Mouse (Mus musculus) thymus, postnatal 4 days (tissue): ENCODE data around the gene Ptgfr.

Experiments
- DNase-seq: peaks from one replicate; pipeline ENCODE4 v3.0.0; 2021

Ptgfr gene

DNA sequence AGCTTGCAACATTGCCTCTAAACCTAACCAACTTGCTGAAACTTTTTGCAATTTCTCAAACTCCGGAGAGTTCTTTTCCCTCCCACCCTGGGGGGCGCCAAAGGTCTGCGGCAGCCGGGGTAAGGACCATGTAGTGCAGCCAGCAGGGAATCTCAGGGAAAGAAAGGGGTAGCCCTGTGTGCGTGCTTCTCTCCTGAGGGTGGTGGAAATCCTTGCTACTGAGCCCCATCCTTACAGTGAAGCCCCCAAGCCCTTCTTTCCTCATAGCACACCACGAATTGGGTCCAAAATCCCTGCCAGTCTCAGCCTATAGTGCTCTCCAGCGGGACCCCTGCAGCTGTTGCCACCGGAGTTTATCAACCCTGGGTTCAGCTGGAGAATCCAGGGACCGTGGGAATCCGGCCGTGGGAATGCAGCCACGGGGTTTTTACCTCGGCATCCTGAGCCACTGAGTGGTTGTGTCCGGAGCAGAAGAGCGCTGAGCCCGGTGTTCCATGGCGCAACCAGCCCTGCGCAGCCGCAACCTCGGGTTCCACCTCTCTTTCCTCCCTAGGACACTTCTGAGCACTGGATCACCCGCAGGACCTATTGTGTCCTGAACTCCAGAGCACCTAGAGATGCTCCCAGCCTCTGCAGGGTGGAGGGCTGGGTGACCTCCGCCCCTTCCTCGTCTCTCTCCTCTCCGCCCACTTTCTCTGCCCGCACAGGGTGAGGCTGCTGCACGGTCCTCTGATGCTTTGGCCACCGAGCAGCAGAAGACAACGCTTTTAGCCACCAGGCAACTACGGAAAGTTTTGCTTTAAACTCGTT is at the start of gene Ptgfr:
Gene Ptgfr (minus strand): TSS at position 760 of the 810 bp plus-strand sequence.
- no peak for DNase-seq

DNA sequence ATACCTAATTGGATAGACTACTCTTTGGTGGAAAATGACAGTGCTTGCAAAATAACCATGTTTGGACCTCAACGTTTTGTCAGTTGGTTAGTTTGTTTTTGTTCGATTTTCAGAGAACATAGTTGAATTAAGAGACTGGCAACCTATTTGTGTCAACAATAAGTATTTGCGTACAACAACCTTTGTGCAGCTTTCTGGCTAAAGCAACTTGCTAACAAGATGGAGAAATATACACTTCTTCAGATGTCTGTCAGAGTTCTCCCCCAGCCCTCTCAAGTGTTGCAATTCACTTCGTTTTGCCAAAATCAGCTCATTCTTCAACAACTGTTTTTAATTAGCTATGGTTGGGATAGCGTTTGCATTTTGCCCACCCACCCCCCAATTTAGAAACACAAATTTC is 46.5 kb upstream of the Ptgfr start:
- no peak for DNase-seq

DNA sequence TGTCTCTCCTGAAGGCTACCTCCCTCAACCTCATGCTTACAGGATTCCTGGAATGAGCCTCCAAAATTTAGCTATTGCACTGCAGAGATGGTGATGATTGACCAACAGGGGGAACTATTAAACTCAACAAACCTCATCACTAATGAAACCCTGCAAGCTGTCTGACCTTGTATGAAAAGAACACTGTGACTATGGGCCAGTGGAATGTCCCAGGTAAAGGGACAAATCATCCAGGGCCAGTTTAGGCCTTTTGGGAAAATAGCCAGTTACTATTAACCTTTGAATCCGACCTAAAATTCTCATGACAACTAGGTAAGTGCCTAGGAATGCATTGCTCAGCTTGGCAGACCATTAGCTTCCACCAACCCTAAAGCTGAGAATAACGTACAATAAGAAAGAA is 42.6 kb upstream of the Ptgfr start:
- no peak for DNase-seq

DNA sequence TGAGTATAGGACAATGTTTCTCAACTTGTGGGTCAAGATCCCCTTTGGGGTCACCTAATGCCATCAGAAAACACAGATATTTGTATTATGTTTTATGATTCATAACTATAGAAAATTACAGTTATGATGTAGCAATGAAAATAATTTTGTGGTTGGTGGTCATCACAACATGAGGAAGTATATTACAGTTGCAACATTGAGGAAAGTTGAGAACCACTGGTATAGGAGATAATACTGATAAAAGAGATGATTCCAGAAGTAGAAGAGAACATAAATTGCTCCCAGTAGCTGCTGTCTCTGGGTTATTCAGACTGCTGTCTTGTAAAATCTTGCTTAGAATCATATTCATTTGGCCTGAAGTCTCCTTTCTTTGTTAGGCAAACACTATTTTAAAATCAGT is 31.5 kb upstream of the Ptgfr start:
- no peak for DNase-seq

DNA sequence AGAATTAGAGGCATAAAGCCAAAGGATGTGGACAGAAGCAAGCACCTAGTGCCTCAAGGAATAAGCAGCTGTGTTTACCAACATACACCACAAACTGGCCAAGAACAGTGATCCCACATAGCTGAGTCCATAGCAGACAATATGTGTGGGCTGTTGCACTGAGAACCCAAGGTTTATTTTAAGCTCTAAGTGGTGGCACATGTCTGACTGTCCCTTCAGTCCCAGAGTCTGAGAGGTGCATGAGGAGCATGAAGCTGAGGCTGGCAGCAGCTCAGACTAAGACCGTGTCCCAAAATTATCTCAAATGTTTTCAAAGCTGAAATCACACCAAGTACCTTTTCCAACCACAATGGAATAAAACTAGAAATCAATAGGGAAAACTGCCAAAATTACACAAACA is 13.9 kb upstream of the Ptgfr start:
- DNase-seq = no peak

DNA sequence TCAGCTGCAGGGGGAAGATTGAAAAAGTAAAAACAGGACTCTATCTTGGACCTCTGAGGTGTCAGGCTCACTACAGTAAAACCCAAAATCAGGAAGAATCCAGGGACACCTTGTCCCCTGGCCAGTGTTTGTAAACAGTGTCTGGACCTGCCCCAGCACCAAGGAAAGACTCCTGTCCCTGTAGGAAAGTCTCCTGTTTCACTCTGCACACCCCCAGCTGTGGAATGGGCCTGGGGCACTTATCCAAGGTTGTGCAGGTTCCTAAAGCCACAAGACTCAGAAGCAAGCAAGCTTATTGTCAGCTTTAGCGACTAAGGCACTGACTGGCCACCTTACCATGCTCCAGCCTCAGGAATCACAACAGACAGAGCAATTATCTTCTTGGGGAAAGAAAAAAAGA is 13.2 kb upstream of the Ptgfr start:
- DNase-seq = no peak

DNA sequence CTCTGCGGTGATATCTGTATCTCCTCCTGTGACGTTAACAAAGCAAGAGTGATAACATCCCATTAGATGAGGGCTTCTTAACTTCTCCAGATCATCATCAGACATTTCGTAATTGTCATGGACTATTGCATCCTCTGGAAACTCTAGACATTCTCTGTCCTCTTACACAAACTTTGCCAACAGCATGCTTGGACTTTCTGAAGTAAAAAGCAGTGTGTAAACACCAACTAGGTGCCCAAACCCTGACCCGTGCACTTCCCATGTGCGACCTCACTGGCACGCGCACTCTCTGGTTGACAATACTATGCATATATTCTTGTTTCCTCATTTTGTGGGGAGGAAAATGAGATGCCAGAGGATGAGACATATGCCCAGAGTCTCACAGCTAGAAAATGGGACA is 8.9 kb upstream of the Ptgfr start:
- DNase-seq = no peak

DNA sequence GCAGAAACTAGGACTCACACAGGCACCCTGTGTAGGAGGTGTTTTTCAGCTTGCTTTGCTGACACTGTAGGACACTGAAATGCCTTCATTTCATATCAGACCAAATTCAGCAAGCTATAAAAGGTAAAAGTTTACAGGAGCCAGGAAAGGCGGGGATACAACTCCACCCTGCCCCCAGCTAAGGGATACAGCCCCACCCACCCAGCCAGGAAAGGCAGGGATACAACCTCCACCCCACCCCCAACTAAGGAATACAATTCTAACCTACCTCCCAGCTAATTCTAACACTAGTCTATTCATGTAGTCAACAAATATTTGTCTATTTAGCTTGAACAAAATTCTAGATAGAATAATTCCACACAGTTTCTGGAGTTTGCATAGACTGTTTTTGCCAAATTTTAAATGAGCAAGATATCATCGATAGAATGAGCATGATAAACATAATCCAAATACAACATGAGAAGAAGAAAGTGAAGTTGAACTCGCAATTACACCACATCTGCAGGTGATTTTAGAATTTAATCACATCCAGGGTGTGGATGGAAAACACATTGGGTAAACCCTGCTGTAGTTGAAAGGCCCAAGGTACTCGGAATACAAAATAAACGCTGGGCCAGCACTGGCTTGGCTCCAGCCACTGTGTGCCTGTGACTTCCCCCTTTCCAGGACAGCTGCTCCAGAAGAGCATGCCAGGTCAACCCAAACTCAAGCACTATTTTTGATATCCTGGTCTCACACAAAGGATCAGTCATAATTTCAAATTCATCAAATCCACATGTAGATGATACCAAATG is 7.1 kb upstream of the Ptgfr start:
- no peak for DNase-seq

DNA sequence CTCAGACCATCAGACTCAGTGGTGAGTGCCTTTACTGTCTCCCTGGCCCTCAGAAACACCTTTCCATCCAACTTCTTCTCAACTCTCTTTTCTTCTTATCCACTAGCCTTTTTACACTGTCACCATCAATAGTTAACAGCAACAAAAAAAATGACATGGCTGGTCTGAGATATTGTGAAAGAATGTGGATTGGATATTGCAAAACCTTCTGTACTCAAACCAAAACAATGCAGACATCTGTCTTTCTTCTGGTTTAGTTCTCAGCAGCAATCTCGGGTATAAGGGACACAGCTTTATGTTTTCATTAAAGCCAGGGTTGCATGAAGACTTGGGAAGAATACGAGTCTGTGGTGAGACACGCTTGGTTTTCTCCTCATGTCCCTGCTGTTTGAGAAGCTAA is 3.3 kb upstream of the Ptgfr start:
- no peak for DNase-seq

DNA sequence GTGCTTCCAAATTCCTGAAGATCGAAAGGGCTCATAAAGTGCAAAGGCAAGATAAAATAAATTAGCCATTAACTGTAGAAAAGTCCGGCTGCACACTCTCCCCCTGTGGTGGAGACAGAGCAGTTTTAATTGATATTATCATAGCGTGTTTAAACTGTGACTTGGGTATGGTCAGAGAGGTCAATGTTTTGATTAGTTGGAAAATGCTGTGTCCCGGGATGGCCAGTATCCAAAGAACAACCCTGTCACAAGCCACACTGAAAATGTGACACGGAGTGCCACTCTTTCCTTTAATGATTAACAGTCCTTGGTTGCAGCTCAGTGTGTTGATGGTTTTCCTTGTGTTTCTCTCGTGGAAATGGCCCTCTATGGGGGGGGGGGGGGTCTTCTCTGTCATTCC is 942 bp upstream of the Ptgfr start:
- DNase-seq = no peak

DNA sequence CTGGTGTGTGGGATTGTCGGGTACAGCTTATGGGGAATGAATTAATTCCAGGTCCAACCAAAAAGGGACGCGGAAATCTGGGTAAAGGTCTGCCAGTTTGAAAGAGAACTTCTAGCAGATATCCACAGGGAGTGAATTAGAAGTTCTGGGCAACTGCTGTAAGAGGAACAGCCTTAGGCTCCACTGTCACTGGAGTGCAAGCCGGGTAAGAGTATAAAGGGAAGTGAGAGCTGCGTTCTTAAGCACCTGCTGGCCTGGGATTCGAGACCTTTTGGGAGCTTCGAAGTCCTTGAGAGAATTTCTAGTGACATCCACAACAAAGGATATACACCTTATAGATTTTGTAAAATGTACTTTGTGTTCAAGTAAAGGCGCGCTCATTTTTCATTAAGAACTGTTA is 319 bp upstream of the Ptgfr start:
- DNase-seq = no peak

DNA sequence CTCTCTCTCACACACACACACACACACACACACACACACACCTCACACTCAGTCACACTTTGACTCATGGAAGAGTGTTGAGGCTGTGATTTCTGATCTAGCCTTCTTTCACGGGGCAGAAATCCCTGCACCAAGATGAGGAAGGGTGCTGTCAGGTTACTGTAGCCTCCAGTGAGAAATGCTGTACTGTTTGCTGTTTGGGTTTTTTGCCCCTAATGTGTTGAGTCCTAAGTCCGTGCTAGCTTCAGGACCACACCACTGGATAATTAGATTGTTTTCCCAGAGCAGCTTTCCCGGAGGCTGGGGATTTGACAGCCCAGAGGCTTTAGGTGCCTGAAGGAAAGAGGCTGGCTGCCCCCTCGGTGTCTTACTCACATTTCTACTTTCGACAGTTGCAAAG is 979 bp downstream of the Ptgfr start:
- DNase-seq = no peak

DNA sequence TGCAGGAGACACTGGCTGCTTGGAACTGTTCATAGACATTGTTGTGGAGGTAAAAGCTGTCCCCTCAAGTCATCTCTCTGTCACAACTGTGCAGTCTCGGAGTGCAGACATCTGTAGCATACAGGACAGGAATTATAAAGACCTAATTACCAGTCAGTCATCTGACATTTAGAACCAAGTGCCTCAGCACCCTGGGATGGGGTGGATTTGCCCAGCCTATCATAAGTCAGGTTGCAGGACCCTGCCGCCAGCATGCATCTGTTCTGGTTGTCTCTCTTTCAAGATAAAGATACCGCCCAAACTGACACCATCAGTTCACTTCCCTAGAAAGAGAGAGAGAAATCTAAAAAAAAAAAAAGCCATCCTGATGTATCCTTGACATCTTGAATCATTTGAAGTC is 1.6 kb downstream of the Ptgfr start:
- no peak for DNase-seq

DNA sequence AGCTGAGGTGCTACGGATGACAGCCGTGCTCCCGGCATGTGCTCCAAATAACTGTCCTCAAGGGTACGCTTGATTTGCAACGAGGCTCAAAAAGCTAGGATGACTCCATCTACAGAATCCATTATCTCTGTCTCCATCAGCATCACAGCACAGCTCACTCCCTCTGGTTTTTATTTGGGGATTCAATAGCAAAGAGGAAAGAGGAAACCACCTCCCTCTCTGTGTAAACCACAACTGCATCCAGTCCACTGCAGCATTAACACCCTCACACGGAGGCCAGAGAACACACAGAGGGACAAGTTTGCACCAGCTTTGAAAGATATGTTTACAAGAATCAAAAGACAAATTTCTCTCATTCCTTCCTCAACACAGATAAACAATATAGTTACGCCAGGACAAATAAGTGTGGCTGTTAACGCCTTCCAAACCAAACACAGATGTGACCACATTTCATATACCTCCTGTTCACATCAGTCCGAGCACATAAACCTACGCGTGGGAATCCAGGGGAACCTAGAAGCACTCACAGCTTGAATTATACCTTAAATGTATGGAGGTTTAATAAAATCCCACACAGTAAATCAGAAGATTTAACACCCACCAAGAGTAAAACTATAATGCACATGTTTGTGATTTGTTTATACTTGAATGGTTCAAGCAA is 9.3 kb downstream of the Ptgfr start:
- DNase-seq = no peak

DNA sequence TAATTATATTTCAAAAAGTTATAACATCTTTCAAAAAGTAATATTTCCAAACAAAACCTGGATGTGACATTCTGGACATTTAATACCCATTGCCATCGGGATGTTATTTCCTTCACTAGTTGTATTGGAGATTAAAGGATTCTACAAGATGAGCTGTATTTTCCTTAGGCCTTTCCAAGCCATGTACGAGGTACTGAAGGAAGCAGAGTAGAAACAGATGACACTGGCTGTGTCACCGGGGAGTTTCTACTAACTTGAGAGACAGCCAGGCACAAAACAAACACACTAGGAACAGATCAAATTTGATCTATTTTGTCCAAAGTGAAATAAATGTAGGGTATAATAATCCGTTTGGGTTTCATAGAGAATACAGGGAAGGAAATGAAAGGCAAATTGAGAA is 17.6 kb downstream of the Ptgfr start:
- no peak for DNase-seq

DNA sequence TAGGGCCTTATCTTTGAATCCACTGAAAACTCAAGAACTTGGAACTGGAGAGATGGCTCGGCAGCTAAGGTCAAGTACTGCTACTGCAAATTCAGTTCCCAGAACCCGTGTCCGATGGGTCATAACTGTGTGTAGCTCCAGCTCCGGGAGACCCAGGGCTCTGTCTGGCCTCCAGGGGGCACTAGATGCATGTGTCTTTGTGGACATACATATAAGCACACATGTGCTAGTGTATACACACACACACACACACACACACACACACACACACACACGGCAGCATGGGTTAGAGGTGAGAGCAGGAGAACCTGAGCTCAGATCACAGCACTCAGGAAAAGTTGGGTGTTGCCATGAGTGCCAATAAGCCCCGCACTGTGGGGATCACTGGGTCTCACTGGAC is 19.2 kb downstream of the Ptgfr start:
- peak; percentile 24 for DNase-seq

DNA sequence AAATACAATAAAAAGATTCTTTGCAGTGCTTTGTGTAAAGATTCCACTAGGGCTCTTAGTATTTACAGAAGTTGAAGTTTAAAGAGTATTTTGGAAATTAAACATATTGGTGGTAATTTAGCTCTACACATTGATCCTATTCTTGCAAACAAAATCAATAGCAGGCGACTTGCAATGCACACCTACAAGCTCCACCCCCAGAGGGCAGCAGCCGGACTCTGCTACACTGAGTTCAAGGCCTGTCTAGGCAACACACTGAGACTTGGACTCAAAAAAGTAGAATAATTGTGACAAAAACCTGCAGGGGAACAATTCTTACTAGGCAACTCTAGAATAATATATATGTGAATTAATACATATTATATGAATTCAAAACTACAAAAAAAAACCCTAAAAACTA is 28.8 kb downstream of the Ptgfr start:
- no peak for DNase-seq

DNA sequence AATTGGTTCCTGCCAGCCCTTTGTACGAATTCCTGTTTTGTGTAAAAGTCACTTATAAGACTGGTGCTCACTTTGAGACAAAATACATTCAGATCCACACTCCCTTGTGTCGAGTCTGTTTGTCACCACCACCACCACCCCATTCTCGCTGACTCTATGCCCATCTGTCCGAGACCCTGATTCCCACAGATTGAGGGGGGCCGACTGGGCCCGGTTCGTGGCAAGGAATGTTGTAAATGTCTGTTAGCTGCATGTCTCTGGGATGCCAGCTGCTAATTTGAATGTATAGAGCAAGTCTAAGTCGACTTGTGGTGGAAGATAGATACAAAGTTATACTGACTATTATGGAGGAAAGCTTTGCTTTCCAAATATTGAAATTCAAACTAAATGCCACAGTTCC is 48.8 kb downstream of the Ptgfr start:
- no peak for DNase-seq

DNA sequence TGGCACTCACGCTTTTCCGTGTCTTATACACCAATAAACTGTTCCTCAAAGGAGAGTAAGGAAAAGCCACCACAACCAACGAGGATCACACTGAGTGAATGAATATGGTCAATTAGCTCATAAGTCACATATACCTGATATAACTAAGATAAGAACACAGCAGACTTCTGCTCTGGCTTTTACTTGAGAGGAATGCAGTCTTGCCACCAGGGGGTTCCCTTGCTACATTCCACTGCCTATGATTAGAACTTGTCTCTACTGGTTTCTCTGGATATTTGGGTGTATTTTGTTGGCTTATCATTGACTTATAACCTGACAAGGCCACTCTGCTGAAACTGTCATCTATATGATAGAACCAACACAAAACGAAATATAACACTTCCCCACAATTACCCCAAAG is 62.3 kb downstream of the Ptgfr start:
- DNase-seq = no peak

DNA sequence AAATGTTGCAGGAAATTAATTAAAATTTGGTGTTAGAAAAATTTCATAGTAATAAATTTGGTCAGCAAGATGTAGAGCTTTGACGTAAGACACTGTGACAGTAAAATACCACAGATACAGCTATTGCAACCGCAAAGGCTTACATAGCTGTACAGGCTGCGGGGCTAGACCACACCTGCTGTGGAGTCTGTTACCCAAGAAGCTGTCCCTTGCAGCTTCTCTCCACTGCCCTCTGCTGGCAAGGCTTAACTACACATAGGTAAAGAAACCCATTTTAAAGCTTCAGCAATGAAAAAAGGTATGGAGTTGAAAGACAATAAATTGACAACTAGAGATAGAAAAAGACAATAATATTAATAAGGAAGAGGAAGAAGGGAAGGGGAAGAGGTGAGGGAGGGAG is 66.4 kb downstream of the Ptgfr start:
- DNase-seq = peak; percentile 60

DNA sequence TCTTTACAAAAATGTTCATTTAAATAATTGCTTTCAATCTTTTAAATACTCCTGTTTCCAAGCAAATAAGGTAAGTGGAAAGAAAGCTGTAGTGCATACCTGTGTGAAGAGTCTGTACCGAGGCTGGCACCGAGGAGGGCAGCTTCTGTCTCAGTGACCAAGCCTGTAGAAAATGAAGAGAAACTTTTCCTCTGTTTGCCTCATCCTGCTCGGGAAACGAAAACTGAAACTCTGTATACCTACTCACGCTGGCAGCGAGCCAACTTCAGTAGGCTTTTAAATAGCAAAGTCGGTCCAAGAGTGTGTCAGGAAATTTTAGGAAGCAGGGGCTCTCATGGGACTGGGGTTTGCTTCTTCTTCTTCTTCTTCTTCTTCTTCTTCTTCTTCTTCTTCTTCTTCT is 87.7 kb downstream of the Ptgfr start, which contains the start of gene Ifi44:
Gene Ifi44 (minus strand): TSS at position 224 of the 400 bp plus-strand sequence.
- DNase-seq = no peak

DNA sequence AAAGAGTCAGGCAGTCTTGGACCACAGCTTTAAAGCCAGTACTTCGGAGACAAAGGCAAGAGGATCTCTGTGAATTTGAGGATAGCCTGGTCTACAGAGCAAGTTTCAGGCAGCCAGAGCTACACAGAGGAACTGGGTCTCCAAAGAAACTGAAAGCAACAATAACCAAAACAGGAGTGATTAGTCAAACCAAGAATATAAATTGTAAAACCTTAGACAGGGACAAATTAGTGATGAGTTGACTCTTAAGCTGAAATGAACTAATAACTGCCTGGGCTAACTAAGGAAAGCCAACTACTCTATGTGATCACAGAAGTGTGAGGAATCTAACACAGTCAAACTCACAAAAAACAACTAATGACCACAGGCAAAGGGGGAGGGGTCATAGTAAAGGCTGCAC is 88.9 kb downstream of the Ptgfr start:
- DNase-seq = no peak
